Comparison of ENCODE assay signal across 8 mouse cellular contexts in genomic region chr5:115436421-115437124, GRCm38 (mm10). TPM values are rescaled to one million over a fixed set of nuclear protein-coding genes. Genes with fewer than 3 reads are reported as not detected.
DNase-seq lines count a peak whose midpoint lies in the region; ATAC-seq and TF ChIP-seq lines count a peak whose summit lies in the region.

No protein-coding gene starts in this region.

- 2% methylated on average over 43 of the region's 43 CpGs for WGBS in intestine, postnatal 0 days
- WGBS in midbrain, embryonic 14.5 days: under 1% methylated on average over 41 of the region's 43 CpGs
- WGBS in stomach, embryonic 14.5 days: under 1% methylated on average over 43 of the region's 43 CpGs

- H3K27ac ChIP-seq in intestine, postnatal 0 days (ENCODE audit: low read depth, low read length): 0 out of 2 replicates have a peak overlapping the region, but pooled peaks have one; percentile 15
- H3K27ac ChIP-seq in midbrain, embryonic 14.5 days (replicated peaks; ENCODE audit: low read depth, low read length): peak overlapping the region; percentile 100
- peak overlapping the region; percentile 96 for H3K27ac ChIP-seq in stomach, embryonic 14.5 days (ENCODE audit: low read length)

- H3K9me3 ChIP-seq in intestine, postnatal 0 days (ENCODE audit: control insufficient read depth): no peaks in the 10 kb centered on the region
- H3K9me3 ChIP-seq in midbrain, embryonic 14.5 days (ENCODE audit: control insufficient read depth, low read length): no peaks in the 10 kb centered on the region
- no peaks in the 10 kb centered on the region for H3K9me3 ChIP-seq in stomach, embryonic 14.5 days (ENCODE audit: control insufficient read depth, low read depth, low read length)

- intact Hi-C loops in left cerebral cortex, postnatal 36 days (cut with DNase I): loop anchor here (5.0 kb wide), 1 partner anchor 39 kb away; no protein-coding TSS in a partner anchor

- peak overlapping the region; percentile 65 for H3K9ac ChIP-seq in intestine, postnatal 0 days (ENCODE audit: low read depth, low read length)
- H3K9ac ChIP-seq in midbrain, embryonic 14.5 days (replicated peaks; ENCODE audit: low read length): peak overlapping the region; percentile 73
- H3K9ac ChIP-seq in stomach, embryonic 14.5 days (replicated peaks; ENCODE audit: low read depth, low read length): peak overlapping the region; percentile 48

- DNase-seq in adrenal gland, postnatal 14 days: peak; percentile 82
- peak; percentile 97 for DNase-seq in embryo, embryonic 10.5 days (ENCODE audit: low spot score)
- DNase-seq in gastrocnemius, postnatal 25 days: peak; percentile 50
- peak; percentile 87 to 91 for DNase-seq in left cerebral cortex, postnatal 36 days (ENCODE audit: low spot score in 2 of 2)
- peak; percentile 98 for DNase-seq in midbrain, embryonic 14.5 days
- no peak for DNase-seq in natural killer cell, adult 2 months (ENCODE audit: low spot score in 2 of 2)

- TF ChIP-seq CTCF in intestine, postnatal 0 days (IDR thresholded peaks at IDR 0.05; ENCODE audit: low read depth): no peak

- ATAC-seq in intestine, postnatal 0 days: peak; percentile 50; the same call in 1 of the 2 replicates
- peak; percentile 86 for ATAC-seq in midbrain, embryonic 14.5 days (ENCODE audit: low FRiP score, low TSS enrichment)
- peak; percentile 89 for ATAC-seq in stomach, embryonic 14.5 days (ENCODE audit: insufficient number of reproducible peaks, insufficient read depth, low FRiP score, low read depth)

- H3K27me3 ChIP-seq in intestine, postnatal 0 days (replicated peaks; ENCODE audit: control insufficient read depth, insufficient read depth, low read length): no peaks in the 10 kb centered on the region
- H3K27me3 ChIP-seq in midbrain, embryonic 14.5 days (ENCODE audit: control insufficient read depth, insufficient read depth, low read length): no peaks in the 10 kb centered on the region
- H3K27me3 ChIP-seq in stomach, embryonic 14.5 days (ENCODE audit: control insufficient read depth, insufficient read depth, low read length): no peaks in the 10 kb centered on the region

- peak overlapping the region; percentile 72 for H3K4me2 ChIP-seq in intestine, postnatal 0 days (replicated peaks; ENCODE audit: low read depth)
- H3K4me2 ChIP-seq in midbrain, embryonic 14.5 days (ENCODE audit: low read length): peak overlapping the region; percentile 96
- H3K4me2 ChIP-seq in stomach, embryonic 14.5 days (replicated peaks; ENCODE audit: low read depth, low read length): peak overlapping the region; percentile 64

- H3K36me3 ChIP-seq in intestine, postnatal 0 days (ENCODE audit: control insufficient read depth, insufficient read depth): no peaks in the 10 kb centered on the region
- H3K36me3 ChIP-seq in midbrain, embryonic 14.5 days (ENCODE audit: control insufficient read depth, insufficient read depth, low read length): peaks cover 55% of the 10 kb centered on the region
- H3K36me3 ChIP-seq in stomach, embryonic 14.5 days (ENCODE audit: control insufficient read depth, insufficient read depth, low read length): peaks cover 10% of the 10 kb centered on the region

- peak overlapping the region; percentile 31 for H3K4me3 ChIP-seq in intestine, postnatal 0 days (ENCODE audit: low read depth, low read length)
- peak overlapping the region; percentile 31 for H3K4me3 ChIP-seq in midbrain, embryonic 14.5 days (replicated peaks; ENCODE audit: low read depth, low read length)
- peak overlapping the region; percentile 31 for H3K4me3 ChIP-seq in stomach, embryonic 14.5 days (ENCODE audit: low read depth, low read length)

- H3K4me1 ChIP-seq in intestine, postnatal 0 days (replicated peaks; ENCODE audit: control insufficient read depth, insufficient read depth, low read length): no peaks in the 10 kb centered on the region; the same call in 1 of the 2 replicates
- H3K4me1 ChIP-seq in midbrain, embryonic 14.5 days (ENCODE audit: control insufficient read depth, insufficient read depth, low read length): peaks cover 73% of the 10 kb centered on the region
- H3K4me1 ChIP-seq in stomach, embryonic 14.5 days (ENCODE audit: control insufficient read depth, insufficient read depth, low read length): peaks cover 41% of the 10 kb centered on the region

RNA-seq across cellular contexts. Expression of gene Msi1, which starts 7.2 kb away (rescaled TPM):
- 15.2 and 15.8 TPM in 2 replicates for total RNA-seq in adrenal gland, postnatal 14 days (2021)
- under 1 TPM; 0.29 to 0.61 TPM for total RNA-seq in gastrocnemius, postnatal 25 days (2021)
- 4.1 and 4.3 TPM in 2 replicates for polyA plus RNA-seq in intestine, postnatal 0 days (2015; fragmentation: Nextera tagmentation; extraction: Ambion mirVana)
- total RNA-seq in left cerebral cortex, postnatal 36 days (2021): 10 to 100 TPM; 46.9 to 51.3 TPM
- polyA plus RNA-seq in midbrain, embryonic 14.5 days (2014; fragmentation: Nextera tagmentation; extraction: Ambion mirVana): 71.6 and 101 TPM in 2 replicates
- polyA plus RNA-seq in stomach, embryonic 14.5 days (2014; fragmentation: Nextera tagmentation; extraction: Ambion mirVana): 15.7 and 17.2 TPM in 2 replicates

RNA-seq across cellular contexts. Expression of gene Pla2g1b, which starts 29.5 kb away (rescaled TPM):
- total RNA-seq in adrenal gland, postnatal 14 days (2021): not detected in 2 replicates
- total RNA-seq in gastrocnemius, postnatal 25 days (2021): not detected
- 0.78 and 0.98 TPM in 2 replicates for polyA plus RNA-seq in intestine, postnatal 0 days (2015; fragmentation: Nextera tagmentation; extraction: Ambion mirVana)
- total RNA-seq in left cerebral cortex, postnatal 36 days (2021): not detected
- not detected in 2 replicates for polyA plus RNA-seq in midbrain, embryonic 14.5 days (2014; fragmentation: Nextera tagmentation; extraction: Ambion mirVana)
- polyA plus RNA-seq in stomach, embryonic 14.5 days (2014; fragmentation: Nextera tagmentation; extraction: Ambion mirVana): 16.7 and 20.2 TPM in 2 replicates

RNA-seq across cellular contexts. Expression of gene Sirt4, which starts 48.0 kb away (rescaled TPM):
- 18.1 and 23.5 TPM in 2 replicates for total RNA-seq in adrenal gland, postnatal 14 days (2021)
- total RNA-seq in gastrocnemius, postnatal 25 days (2021): 10 to 100 TPM; 13.8 to 14.1 TPM
- 5.0 and 6.4 TPM in 2 replicates for polyA plus RNA-seq in intestine, postnatal 0 days (2015; fragmentation: Nextera tagmentation; extraction: Ambion mirVana)
- total RNA-seq in left cerebral cortex, postnatal 36 days (2021): 10 to 100 TPM; 19.7 to 51.7 TPM
- polyA plus RNA-seq in midbrain, embryonic 14.5 days (2014; fragmentation: Nextera tagmentation; extraction: Ambion mirVana): 23.8 and 25.9 TPM in 2 replicates
- 20.9 and 23.5 TPM in 2 replicates for polyA plus RNA-seq in stomach, embryonic 14.5 days (2014; fragmentation: Nextera tagmentation; extraction: Ambion mirVana)

Comparison
In these comparisons a context has a peak if more than half of its experiments do, and no peak if none do; other contexts are left out.
1. DNase-seq: peak in adrenal gland, postnatal 14 days (single experiment), embryo, embryonic 10.5 days (single experiment), gastrocnemius, postnatal 25 days (single experiment), left cerebral cortex, postnatal 36 days (2 of 2) and midbrain, embryonic 14.5 days (single experiment); none in natural killer cell, adult 2 months (0 of 2).
2. H3K27ac ChIP-seq: peak in every context shown above with its lines; median percentile 100 in midbrain, embryonic 14.5 days; 96 in stomach, embryonic 14.5 days; 15 in intestine, postnatal 0 days.
3. RNA of gene Msi1, which starts 7.2 kb away (total RNA-seq): 46.9 to 51.3 TPM in left cerebral cortex, postnatal 36 days and 15.2 to 15.8 TPM in adrenal gland, postnatal 14 days; 0.29 to 0.61 TPM in gastrocnemius, postnatal 25 days; every median in the first group is over 10 times any median in the second.
4. Peak in every context shown above with its lines, with median percentiles within 50 percentile points of each other: ATAC-seq, H3K4me2 ChIP-seq, H3K4me3 ChIP-seq and H3K9ac ChIP-seq.